Mouse (Mus musculus) intestine, postnatal 0 days (tissue): ENCODE measurements around the gene Lamc1. TPM values are rescaled to one million over a fixed set of nuclear protein-coding genes. Genes with fewer than 3 reads are reported as not detected.

Experiments used
- ATAC-seq: fragments of 200-750 bp; cut with Nextera tagmentation; 2 replicates; pipeline ENCODE4 v1.8.0; 2017; ENCODE audit warnings: mild to moderate bottlenecking, moderate TSS enrichment, moderate library complexity
- H3K27ac ChIP-seq: fragments of 300-500 bp; sonication (generic); 2 replicates; pipeline ENCODE4 v1.5.1; 2014; ENCODE audit warnings: mild to moderate bottlenecking, low read depth, low read length, moderate library complexity
- H3K27me3 ChIP-seq: fragments of 300-500 bp; sonication (generic); replicated peaks from 2 replicates; pipeline ENCODE4 v1.6.1; 2014; ENCODE audit warnings: low read length, mixed read lengths; ENCODE audit not compliant: control insufficient read depth, insufficient read depth
- H3K36me3 ChIP-seq: fragments of 300-500 bp; sonication (generic); 2 replicates; pipeline ENCODE4 v1.6.1; 2014; ENCODE audit warnings: mild to moderate bottlenecking, moderate library complexity; ENCODE audit not compliant: control insufficient read depth, insufficient read depth
- H3K4me1 ChIP-seq: fragments of 300-500 bp; sonication (generic); replicated peaks from 2 replicates; pipeline ENCODE4 v1.6.1; 2014; ENCODE audit warnings: antibody characterized with exemption, low read length, mixed read lengths; ENCODE audit not compliant: control insufficient read depth, insufficient read depth
- H3K4me2 ChIP-seq: fragments of 300-500 bp; sonication (generic); replicated peaks from 2 replicates; pipeline ENCODE4 v1.6.1; 2014; ENCODE audit warnings: low read depth, mild to moderate bottlenecking, moderate library complexity
- H3K4me3 ChIP-seq: fragments of 300-500 bp; sonication (generic); 2 replicates; pipeline ENCODE4 v1.5.1; 2014; ENCODE audit warnings: low read depth, low read length
- H3K9ac ChIP-seq: fragments of 300-500 bp; sonication (generic); 2 replicates; pipeline ENCODE4 v1.6.1; 2014; ENCODE audit warnings: mild to moderate bottlenecking, low read depth, low read length
- H3K9me3 ChIP-seq: fragments of 300-500 bp; sonication (generic); 2 replicates; pipeline ENCODE4 v1.6.1; 2016; ENCODE audit warnings: mixed run types; ENCODE audit not compliant: control insufficient read depth
- CTCF ChIP-seq: sonication (generic); IDR thresholded peaks from 2 replicates; pipeline ENCODE4 v1.5.1; 2016; ENCODE audit warnings: low read depth, mild to moderate bottlenecking, control low read depth, antibody characterized with exemption, moderate library complexity
- WGBS: fragments of 180-500 bp; shearing (Covaris S2); extraction: QIAGEN DNeasy Blood & Tissue Kit; methylation state at CpG from one replicate; pipeline ENCODE4 v1.1.7; 2014; 5-methylcytosine and 5-hydroxymethylcytosine counted together
- polyA plus RNA-seq: library from polyadenylated mRNA; unstranded; fragments of >200 nt; fragmentation: Nextera tagmentation; extraction: Ambion mirVana; gene quantifications from 2 replicates; pipeline ENCODE4 v1.2.1, GENCODE M21; 2015

Lamc1 gene
- polyA plus RNA-seq, 1 experiment from 2014 or later = 39.2 TPM

DNA sequence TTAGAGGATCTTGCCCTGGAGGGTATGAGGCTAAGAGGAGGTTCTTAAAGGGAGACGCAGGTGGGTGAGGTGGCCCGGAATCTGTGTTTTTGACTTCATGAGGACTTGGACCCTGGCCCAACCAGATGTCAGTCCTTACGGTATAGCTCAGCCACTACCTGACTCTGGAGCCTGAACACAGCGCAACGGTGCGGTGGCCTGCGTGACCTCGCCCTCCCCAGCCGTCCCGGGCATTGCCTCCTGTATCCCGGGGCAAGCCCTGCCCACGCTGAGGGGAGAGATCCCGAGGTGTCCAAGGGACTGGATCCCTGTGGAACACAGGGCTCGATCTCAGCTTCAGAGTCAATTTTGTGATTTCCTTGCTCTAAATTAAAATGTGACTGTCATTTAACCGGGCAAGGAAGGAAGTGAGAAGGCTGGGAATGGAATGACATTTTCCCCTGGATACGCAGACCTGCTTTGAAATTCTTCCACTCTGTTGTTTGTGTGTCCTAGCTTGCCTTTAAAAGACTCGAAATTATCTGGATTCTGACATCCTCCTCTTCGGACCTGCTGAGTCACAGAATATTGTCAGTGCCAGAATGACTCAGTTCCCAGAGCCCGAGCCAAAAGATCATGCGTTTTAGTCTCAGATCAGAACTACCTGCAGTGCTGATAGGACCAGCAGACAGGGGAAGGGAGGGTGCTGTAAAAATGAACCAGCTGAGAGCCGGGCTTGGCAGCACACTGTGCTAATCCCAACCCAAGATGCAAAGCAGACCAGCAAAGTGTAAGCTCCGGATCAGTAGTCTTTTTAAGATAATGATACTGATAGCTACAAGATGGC, 923 bp upstream of the Lamc1 start:
- peak; percentile 34 for ATAC-seq
- peak overlapping the region; percentile 77 for H3K4me3 ChIP-seq
- no peaks in the 10 kb centered on the region; the same call in 1 of the 2 replicates for H3K4me1 ChIP-seq
- no peaks in the 10 kb centered on the region for H3K27me3 ChIP-seq
- peak overlapping the region; percentile 75 for H3K9ac ChIP-seq
- H3K36me3 ChIP-seq = no peaks in the 10 kb centered on the region
- WGBS = 2% methylated on average over 22 of the region's 22 CpGs
- H3K4me2 ChIP-seq = peak overlapping the region; percentile 88
- H3K9me3 ChIP-seq = no peaks in the 10 kb centered on the region
- peak overlapping the region; percentile 83 for H3K27ac ChIP-seq
- TF ChIP-seq CTCF = no peak

DNA sequence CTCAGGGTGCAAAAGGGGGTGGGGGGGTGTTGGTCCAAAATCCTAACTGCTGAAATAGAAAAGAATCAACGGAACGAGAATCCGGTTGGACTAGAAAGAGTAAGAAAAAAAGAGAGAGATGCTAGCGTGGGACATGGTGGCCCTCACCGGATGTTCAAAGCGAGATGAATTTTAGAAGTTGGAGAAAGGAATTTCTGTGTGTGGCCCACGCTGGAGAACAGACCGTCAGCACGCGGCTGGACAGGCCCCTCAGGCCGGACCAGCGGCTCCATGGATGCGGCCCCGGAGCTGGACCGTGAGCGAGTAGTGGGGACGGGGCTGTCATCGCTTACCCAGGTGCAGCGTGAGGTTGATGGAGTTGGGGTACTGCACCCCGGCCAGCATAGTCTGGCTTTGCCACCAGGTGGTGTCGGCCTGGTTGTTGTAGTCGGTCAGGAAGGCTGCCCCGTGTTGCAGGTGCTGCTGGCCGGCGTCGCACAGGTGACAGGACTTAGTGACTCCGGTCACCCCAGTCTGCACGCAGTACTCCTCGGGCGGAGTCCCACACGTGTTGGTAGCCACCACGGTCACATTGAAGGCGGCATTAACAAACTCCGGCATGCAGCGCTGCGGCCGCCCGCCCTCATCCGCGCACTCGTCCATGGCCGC, 666 bp downstream of the Lamc1 start:
- Histone ChIP-seq H3K4me3 (peak overlapping the region; percentile 77), H3K9ac (peak overlapping the region; percentile 75), H3K4me1 (no peaks in the 10 kb centered on the region; the same call in 1 of the 2 replicates), H3K36me3 (no peaks in the 10 kb centered on the region; the same call in 1 of the 2 replicates), H3K27ac (peak overlapping the region; percentile 83), H3K27me3 (no peaks in the 10 kb centered on the region), H3K9me3 (no peaks in the 10 kb centered on the region), H3K4me2 (peak overlapping the region; percentile 88)
- under 1% methylated on average over 42 of the region's 42 CpGs for WGBS
- ATAC-seq = peak; percentile 71
- TF ChIP-seq CTCF = peak; percentile 79

DNA sequence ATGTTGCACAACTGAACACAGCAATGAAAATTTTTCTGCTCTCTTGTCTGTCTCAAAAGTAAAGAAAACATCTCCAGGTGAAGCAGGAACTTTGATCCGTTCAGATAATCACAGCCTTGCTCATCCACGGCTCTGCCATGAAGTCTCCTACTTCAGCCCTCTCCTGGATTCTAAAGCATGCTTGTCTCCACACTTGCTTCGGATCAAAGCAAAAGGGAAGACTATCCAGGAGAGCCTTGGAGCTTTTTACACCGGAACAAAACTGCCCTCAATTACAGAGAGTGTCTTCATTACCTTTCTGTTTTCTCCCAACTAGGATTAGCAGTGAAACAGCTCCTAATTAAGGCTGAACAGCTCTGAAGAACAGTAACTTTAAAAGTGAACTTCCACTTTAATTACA, 1.4 kb downstream of the Lamc1 start:
- no peak for ATAC-seq
- peak overlapping the region; percentile 77 for H3K4me3 ChIP-seq
- no peaks in the 10 kb centered on the region; the same call in 1 of the 2 replicates for H3K4me1 ChIP-seq
- peaks cover 4% of the 10 kb centered on the region; the same call in 1 of the 2 replicates for H3K36me3 ChIP-seq
- H3K4me2 ChIP-seq = peak overlapping the region; percentile 88
- no peak overlapping the region for H3K27ac ChIP-seq
- H3K27me3 ChIP-seq = no peaks in the 10 kb centered on the region
- H3K9me3 ChIP-seq = no peaks in the 10 kb centered on the region
- no peak for TF ChIP-seq CTCF
- peak overlapping the region; percentile 75 for H3K9ac ChIP-seq
- WGBS = 3% methylated on average over 4 of the region's 4 CpGs

- no peaks in the 10 kb centered on the region for H3K9me3 ChIP-seq
- H3K4me1 ChIP-seq = no peaks in the 10 kb centered on the region; the same call in 1 of the 2 replicates
- 0 out of 2 replicates have a peak overlapping the region, but pooled peaks have one; percentile 88 for H3K4me2 ChIP-seq
- no peak overlapping the region for H3K27ac ChIP-seq
- no peaks in the 10 kb centered on the region for H3K27me3 ChIP-seq
- H3K9ac ChIP-seq = no peak overlapping the region
- ATAC-seq = no peak
- H3K36me3 ChIP-seq = peaks cover 11% of the 10 kb centered on the region; the same call in 1 of the 2 replicates
- H3K4me3 ChIP-seq = no peak overlapping the region
- no peak for TF ChIP-seq CTCF
- 76% methylated on average over 6 of the region's 6 CpGs for WGBS
These were observed 3.3 kb downstream of the Lamc1 start for GRCm38 (mm10) chr1:153329306-153329705.

DNA sequence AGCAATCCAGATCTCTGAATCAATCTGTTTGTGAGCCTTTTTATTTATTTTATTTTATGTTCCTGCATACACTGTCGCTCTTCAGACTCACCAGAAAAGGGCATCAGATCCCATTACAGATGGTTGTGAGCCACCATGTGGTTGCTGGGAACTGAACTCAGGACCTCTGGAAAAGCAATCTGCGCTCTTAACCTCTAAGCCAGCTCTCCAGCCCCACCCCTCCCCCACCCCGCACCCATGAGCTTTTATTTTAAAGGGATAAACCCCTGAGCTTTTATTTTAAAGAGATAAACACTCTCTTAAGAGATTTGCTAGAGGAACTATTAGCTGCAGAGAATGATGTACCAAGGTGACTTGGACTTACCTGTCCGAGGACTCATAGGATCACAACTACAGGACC, 5.5 kb downstream of the Lamc1 start:
- TF ChIP-seq CTCF = no peak
- Histone ChIP-seq H3K9ac (no peak overlapping the region), H3K9me3 (no peaks in the 10 kb centered on the region), H3K4me3 (no peak overlapping the region), H3K36me3 (peaks cover 11% of the 10 kb centered on the region; the same call in 1 of the 2 replicates), H3K4me1 (no peaks in the 10 kb centered on the region; the same call in 1 of the 2 replicates), H3K27ac (no peak overlapping the region), H3K27me3 (no peaks in the 10 kb centered on the region), H3K4me2 (no peak overlapping the region)
- ATAC-seq = no peak
- WGBS = 91% methylated on average over 4 of the region's 4 CpGs

- H3K9me3 ChIP-seq = no peaks in the 10 kb centered on the region
- H3K4me3 ChIP-seq = no peak overlapping the region
- no peak for TF ChIP-seq CTCF
- peaks cover 14% of the 10 kb centered on the region for H3K36me3 ChIP-seq
- H3K9ac ChIP-seq = no peak overlapping the region
- H3K4me2 ChIP-seq = no peak overlapping the region
- ATAC-seq = no peak
- H3K27ac ChIP-seq = no peak overlapping the region
- WGBS = 82% methylated on average over 7 of the region's 7 CpGs
- peaks cover 1% of the 10 kb centered on the region for H3K4me1 ChIP-seq
- H3K27me3 ChIP-seq = no peaks in the 10 kb centered on the region
These were observed 6.4 kb downstream of the Lamc1 start for GRCm38 (mm10) chr1:153326226-153326625.
